Mouse (Mus musculus): Measurements from ENCODE around the gene Aven.

The Aven gene

DNA sequence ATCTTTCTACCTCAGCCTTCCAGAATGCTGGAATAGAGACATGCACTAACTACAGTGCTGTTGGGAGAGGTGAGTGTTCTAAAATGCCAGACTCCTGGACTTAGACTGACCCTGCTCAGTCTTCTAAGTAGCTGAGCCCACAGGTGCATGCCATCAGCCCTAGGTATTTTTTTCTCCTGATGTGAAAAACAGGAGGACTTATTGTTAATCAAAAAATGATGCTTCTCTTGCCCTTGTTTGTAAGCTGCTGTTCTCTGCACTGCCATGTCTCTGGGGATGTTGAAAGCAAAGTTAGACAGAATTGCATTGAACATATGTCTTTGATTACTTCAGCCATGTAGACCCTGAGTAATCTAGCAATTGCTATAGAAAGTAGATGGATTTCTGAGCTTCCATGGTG is 64.7 kb downstream of the Aven start:
- no peak for DNase-seq (ENCODE audit: low spot score)

DNA sequence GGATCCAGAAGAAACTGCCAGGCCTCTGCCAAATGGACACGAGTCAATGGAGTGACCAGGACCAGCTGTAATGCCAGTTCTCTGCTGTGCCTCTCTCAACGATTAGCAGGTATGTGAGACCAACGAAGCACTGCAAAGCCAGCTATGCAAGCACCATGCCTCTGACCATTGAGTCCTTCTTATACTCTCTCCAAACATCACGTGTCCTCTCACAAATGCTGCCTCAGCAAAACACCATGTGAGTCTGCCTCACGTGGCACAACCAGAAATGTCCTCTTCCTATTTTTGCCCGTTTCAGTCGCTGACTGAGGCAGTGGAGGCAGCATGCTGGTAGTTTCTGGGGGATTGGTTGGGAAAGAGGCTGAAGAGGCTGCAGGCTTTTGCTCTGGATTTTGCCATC is 68.8 kb downstream of the Aven start:
- no peak for DNase-seq (ENCODE audit: low spot score)

DNA sequence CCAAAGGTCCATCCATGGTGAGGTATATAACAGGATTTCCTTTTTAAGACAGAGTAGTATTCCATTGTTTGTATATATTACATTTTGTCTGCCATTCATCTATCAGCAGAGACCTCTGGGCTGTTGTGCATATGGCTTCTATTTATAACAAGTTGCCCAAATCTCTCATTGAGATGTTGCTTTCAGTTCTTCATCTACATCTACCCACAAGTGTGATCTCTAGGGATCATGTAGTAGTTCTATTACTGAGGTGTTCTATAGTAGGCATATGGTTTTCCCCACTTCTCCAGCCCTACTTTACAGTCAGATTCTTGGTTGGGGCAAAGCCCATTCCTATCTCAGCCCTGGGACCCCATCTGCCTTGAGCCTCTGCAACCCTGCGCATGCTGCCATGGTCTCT is 72.3 kb downstream of the Aven start:
- no peak for DNase-seq (ENCODE audit: low spot score)

DNA sequence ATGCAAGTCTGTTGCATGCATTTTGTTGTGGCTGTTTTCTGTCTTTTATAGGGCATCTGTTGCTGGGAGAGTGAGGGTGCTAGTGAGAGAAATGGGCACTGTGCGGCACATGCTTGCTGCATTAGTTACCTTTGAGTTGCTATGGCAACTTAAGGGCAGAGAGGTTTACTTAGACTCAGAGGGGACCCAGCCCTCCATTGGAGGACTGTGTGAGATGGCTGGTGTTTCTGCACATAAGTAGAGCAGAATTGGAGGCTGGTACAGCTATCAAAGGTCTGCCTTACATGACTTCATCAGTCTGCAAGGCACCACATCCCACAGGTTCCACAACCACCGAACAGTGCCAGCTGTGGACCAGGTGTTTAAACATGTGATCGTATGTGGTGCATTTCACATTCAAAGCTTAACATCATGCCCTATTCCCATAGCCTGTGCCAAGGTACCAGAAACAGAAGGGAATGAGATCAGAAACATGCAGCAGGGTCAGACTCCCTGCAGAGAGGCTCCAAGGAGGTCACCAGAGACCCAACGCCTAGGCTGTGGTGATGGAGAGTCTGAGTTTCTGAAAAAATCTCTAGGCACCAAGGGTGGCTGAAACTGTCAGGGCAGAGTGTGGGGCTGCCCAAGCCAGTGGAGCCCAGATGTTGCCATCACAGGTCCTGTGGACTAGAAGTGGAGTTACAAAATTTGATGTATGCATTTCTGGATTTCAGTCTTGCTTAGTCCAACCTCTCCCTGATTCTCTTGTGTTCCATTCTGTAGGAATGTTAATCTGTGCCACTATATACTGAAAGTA is 73.7 kb downstream of the Aven start:
- no peak for DNase-seq (ENCODE audit: low spot score)

DNA sequence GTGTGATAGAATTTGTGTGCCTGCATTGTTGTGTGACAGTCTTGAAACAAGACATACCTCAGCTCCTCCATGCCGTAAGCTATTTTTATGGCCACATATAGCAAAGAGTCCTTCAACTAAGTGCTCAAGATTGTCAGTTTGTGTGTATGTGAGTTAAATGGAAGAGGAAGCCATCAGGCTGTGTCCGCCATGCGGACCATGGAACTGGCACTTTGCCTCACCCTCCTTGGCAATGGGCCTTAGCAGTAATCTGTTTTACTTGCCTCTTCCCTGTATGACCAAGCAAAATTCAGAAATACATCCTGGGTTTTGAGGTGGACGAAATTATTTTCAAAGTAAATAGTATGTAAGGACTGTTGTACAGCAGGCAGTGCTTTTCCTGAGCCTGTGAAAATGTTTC is 75.0 kb downstream of the Aven start:
- no peak for DNase-seq (ENCODE audit: low spot score)

DNA sequence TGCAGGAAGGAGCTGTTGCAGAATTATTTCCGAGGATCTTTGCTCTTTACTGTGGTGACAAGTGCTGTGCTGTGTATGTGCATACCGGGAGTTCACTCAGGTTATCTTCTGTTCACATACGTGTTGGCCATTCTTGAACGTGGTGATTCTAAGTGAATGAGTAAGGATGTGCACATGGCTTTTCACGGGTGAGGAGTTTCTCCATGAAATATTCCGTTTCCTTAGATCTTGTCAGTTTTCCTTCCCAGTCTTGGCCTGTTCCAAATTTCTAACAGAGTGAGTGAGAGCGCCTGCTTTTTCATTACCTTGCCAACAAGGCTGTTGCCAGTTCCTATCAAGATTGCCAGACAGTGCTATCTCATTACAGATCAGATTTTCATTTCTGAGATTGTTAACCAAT is 98.2 kb downstream of the Aven start:
- no peak for DNase-seq (ENCODE audit: low spot score)

DNA sequence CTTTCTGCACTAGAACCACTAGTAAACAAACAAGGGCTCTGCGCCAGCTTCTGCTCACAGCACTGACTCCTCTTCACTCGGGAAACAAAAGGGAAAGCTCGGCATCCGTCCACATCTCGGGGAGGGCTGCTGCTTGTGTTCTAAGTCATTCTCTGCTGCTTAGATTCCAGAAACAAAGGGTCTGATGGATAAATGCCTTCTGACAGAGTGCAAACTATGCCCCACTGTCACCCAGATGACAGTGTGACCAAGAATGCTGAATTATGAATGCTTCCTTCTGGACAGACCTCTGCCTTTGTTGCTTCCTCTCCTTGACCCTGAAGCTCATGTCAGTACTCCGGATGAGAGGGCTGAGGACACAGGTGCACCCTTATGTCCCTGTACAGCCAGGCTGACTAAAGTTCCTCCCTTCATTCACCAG is 98.7 kb downstream of the Aven start:
- no peak for DNase-seq (ENCODE audit: low spot score)

DNA sequence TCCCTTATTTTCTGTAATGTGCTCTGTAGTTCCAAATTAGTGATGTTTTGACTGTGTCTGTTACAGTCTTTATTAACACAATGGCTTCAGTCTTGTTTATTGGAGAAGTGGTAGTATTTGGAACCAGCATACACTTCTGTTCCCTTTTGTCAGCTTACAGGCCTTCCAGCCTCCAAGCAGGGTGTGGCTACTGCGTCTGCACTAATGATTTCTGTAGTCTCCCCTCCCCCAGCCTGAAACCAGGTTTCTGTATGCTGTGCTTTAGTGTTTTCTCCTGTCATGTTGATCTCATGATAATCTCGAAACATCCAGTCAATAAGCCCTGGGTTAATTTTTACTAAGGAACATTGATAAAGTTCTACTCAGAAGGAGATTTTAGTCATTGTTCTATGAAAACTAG is 100.6 kb downstream of the Aven start:
- DNase-seq (ENCODE audit: low spot score), result no peak

DNA sequence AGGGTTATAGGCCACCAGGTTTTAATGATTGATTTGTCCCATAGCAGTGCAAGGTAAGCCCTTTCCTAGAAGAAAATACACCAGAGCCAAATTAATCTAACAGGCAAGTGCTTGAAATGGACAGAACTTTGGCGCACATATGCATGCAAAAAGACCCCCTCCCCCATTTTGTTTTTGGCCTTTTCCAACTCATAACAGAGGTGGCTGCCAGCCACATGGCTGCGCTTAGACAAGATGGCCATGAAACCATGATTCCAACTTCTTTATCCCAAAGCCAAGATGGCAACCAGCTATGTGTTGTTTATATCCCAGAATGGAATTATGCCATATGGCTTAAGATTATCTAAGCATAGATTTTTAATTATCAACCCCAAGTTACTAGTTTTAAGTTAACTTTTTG is 101.0 kb downstream of the Aven start:
- DNase-seq (ENCODE audit: low spot score), result no peak

DNA sequence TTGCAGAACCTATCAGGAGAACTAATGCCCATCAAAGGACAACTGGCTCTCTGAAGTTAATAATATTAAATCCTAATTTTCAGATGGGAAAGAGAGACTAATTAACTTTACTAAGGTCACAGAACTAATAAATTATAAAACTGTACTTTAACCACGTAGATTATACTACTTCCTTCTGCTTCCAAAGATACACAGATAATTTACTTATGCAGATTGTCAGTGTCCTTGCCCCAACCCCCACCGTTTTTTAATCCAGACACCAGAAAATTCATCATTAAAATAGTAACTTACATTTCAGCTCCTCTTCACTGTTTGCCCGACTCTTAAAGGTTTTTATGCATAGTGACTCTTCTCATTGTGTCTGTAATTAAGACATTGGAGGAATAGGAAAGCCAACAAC is 103.0 kb downstream of the Aven start:
- DNase-seq (ENCODE audit: low spot score), result no peak

DNA sequence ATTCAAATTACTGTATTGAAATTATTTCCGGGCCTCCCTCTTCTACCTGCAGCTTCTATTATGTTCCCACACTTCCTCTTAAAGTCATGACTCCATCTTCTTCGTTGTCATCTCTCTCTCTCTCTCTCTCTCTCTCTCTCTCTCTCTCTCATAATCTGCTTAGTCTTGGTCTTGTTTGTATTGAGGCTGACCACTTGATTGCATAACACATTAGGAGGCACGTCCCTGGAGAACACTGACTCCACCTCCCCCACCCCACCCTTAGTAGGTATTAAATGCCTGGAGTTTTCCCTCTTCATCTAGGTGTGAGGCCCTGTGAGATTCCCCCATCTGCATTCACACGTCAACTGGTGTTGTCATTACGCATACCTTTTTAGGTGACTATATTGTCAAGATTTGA is 103.7 kb downstream of the Aven start:
- DNase-seq (ENCODE audit: low spot score), result no peak

DNA sequence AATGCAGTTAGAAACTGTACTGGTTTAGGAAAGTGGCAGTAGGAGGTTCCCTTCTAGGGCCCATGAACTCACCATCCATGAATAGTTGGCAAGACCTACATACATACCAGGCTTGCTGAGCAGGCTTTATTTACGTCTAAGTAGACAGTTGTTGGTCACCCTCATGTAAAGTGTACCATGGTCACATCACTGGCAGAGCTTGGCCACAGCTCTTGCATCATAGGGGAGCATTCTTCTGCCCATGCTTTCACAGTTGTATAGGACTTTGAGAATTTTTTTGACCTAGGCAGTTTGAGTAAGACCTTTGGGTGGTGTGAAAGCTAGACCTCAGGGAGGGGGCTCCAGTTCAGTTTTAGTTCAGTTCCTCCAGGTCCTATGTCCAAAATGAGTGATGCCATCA is 104.3 kb downstream of the Aven start:
- DNase-seq (ENCODE audit: low spot score), result no peak

DNA sequence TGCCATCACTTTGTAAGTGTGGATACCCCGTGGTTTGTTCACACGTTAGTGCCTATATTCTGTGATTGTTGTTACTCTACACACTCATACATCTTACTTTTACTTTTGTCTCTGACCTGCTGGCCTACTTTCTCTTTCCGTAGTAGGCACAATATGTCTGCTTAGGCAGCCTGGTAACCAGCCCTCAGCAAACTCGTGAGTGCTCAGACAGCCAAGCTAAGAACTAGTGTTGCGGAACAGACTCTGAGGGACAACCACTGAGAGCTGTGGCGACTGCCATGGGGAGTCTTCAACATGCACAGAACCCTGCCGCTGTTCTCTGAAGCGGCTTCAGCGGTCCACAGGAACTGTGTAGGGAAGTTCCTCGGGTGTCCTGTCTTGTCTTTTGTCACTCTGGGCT is 107.5 kb downstream of the Aven start:
- no peak for DNase-seq (ENCODE audit: low spot score)

DNA sequence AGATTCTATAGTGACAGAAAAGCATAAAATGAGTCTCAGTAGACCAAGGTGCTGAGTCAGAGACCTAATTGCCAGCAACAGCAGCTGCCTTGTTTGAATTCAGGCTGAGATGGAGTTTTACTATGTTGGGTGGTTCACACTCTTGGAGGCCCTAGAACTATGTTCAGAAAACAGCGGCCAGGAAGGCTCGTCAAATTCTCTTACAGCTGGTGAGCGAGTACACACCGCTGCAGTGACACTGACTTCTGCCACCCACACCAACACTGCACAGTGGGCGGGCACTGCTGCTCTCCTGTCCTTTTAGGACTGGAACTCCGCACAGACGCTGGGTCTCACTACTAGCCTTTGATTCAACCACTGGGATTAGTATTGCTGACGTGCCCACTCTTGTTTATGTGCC is 109.7 kb downstream of the Aven start:
- DNase-seq (ENCODE audit: low spot score), result no peak

DNA sequence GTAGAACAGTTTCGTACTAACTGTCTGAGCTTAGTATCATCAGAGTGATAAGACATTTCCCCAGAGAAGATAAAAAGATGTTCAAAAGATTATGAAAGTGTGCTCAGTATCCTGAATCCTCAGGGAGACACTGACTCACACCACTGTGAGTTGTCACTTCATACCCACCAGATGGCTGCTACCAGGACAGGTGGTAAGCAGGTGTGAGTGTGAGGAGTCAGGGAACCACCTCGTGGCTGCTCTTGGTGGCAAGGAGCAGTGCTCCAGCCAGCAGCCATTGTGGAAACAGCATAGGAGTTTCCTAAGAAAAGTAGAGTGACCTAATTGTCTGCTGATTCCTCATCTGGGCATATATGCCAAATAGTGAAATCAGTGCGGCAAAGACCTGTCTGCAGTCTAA is 113.8 kb downstream of the Aven start:
- DNase-seq (ENCODE audit: low spot score), result no peak

DNA sequence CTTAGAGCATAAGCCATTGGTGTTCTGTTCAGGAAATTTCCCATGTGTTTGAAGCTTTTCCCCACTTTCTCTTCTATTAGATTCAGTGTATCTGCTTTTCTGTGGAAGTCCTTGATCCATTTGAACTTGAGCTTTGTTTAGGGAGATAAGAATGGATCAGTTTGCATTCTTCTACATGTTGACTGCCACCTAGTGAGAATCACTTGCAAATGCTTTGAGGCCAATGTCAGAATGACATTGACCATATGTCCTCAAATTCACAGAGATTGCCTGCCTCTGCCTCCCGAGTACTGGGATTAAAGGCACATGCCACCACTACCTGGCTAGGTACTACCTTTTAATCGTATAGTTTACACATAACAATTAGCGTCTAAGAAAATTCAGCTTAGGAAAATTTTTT is 119.9 kb downstream of the Aven start:
- DNase-seq (ENCODE audit: low spot score), result no peak

DNA sequence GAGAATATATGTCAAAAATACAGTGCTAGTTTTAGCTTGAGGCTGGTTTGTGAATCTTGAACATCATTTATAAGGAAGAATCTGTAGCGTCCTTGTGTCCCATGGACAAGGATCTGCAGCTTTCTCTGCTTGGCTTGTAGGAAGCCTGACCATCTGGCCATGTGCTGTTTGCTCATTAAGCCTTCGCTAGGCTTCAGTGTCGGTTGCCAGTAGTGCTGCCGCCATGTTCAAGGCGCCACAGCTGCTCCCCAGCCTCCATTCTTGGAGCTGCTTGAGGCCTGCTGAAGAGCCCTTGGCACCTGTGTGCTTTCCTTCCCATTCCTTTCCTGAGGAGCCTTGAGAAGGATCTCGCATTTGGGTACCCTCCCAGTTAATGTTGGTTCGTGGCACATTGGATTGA is 121.6 kb downstream of the Aven start:
- no peak for DNase-seq (ENCODE audit: low spot score)

DNA sequence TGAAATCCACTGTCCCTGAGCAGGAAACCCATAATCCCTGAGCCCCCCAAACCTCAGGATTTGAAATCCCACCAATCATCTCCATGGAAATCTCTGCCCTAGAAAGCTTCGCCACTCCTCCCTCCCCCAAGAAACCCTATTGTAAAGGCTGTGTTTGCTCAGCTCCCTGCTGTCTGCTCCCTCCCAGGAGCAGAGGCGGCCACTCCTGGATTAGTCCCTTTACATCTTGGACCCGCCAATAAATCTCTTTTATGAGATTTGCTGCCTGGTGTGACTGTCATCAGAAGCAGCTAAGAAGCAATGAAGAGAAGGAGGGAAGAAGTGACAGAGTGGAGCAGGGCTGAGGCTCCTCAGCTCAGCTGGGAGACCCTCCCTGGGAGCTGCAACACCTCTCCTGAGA is 124.4 kb downstream of the Aven start:
- no peak for DNase-seq (ENCODE audit: low spot score)

DNA sequence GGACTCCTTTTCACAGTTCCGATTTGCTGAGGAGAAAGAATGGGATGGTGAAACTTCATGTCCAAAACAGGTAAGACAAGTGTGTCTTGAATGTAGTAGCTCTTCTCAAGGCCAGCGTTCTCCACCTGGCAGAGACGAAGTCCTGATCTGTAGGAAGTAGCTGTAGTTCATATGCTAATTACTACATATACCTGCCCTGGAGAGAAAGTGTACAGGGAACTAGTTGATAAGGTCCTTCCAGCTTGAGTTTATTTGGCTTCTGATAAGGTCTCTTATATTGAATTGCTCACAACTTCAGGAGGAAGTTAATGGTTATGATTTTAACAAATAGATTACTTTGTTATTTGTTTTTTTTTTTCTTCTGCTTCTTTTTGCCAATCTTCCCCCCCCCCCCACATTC is 132.4 kb downstream of the Aven start:
- no peak for DNase-seq (ENCODE audit: low spot score)

DNA sequence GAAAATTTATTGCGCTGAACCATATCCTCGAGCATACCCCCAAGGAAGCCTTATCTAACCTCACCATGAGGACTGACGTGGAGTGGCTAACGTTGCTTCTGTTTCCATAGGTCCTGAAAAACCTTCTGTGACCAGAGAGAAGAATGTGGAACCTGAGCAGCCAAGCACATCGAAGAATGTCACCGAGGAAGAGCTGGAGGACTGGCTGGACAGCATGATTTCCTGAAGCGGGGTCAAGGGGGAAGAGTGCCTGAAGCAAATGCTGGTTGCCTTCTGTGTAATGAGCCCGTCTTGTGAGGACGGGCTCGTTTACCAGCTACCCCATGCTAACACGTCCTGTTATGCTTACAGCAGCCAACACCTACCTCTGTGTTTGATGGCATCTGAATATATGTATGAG is 137.9 kb downstream of the Aven start:
- no peak for DNase-seq (ENCODE audit: low spot score)

DNA sequence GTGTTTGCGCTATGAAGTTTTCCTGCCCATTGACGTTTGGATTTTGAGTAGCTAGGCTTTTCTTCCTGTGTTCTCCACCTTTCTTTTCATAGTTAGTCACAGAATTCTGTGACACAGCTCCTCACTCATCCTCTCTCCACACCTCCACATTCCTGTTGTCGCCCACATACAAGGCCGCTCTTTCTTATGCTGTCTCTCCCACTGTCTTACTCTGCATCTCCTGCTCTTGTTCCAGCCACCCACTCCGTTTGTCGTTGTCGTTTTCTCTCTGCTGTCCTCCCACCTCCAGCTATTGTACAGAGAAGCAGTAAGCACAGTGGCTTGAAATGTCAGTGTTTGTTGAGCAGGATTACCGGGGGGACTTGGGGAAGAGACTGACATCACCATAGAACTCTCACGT is 139.8 kb downstream of the Aven start:
- DNase-seq (ENCODE audit: low spot score), result no peak

DNA sequence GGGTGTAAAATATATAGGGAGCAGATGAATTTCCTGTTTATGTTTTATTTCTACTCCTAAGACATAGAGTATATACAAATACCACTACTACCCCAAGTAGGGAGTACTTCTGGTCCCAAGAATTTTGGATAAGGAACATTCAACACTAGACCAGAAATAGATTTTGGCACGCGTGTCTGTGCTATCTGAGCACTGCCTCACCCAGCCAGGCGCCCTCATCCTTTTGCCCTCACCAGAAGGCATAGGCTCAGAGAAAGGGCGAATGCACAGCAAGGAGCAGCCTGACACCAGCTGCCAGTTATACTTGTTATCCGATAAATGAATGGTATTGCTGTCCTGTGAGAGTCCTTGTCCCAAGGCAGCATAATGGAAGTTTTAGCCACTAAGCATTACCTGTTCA is 144.4 kb downstream of the Aven start:
- no peak for DNase-seq (ENCODE audit: low spot score)

DNA sequence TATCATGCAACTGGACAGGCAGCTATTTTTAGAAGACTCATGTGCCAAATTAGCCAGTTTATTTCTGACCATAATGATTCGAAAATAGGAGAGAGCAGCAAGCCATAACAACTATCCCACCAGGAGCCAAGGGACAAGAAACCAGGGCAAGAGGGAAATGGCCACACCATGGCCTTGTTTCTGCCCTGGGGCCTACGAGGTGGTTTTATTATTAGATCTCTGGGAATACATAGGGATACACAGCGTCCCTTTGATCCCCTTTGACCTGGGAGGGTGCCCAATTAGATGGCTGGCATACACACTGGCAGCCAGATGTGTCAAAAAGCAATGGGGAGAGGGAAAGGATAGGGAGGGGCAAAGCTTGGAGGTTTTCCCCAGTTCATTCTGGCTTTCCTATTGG is 161.1 kb downstream of the Aven start:
- DNase-seq (ENCODE audit: low spot score), result no peak

DNA sequence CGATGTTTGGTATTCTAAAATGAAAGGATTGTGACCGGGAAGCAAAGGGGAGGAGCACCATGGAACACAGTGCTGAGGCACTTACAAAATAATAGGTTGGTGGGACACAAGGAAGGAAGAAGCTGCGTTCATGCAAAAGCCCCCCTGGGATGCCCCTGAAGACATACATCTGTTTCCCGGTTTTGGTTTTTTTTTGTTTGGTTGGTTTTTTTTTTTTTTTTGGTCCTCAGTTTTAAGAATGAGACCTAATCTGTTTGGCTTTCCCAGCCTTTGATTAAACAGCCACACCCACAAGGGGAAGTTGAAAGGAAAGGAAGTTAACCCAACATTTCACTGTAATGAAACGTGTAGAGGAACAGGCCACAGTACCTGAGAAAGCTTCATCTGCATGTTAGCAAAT is 163.4 kb downstream of the Aven start:
- no peak for DNase-seq (ENCODE audit: low spot score)

DNA sequence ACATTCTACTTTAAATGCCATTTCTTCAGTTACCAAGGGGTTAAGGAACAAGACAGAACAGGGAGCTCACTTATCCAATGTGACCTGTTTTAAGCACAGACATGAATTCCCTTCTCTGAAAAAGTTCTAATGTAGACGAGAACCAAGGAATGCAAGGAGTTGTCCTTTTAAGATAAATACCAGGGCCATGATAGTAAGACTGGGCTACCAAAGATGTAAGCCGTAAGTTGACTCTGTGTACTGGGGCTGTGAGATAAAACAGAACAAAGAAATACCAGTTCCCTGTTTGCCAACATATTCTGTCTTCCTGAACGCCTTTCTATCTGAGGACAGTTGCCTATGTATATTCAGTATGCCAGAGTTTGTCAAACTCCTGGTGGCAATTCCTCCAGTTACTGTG is 176.7 kb downstream of the Aven start:
- no peak for DNase-seq (ENCODE audit: low spot score)
